Mouse (Mus musculus): ENCODE measurements around the gene Polr1c.

Polr1c gene

GRCm38 (mm10) chr17:46247512-46248188 lies at the start of gene Polr1c, which contains the start of gene Yipf3:
Gene Polr1c, minus strand, starts transcription at chr17:46248054.
Gene Yipf3, plus strand, starts transcription at chr17:46248080.
- DNase-seq (ENCODE audit: low spot score), result peak; percentile 98

GRCm38 (mm10) chr17:46297028-46297363 lies 49.1 kb upstream of the Polr1c start:
- DNase-seq (ENCODE audit: low spot score), result no peak

- no peak for DNase-seq (ENCODE audit: low spot score)
Observed at GRCm38 (mm10) chr17:46296601-46297000, 48.7 kb upstream of the Polr1c start.

DNA sequence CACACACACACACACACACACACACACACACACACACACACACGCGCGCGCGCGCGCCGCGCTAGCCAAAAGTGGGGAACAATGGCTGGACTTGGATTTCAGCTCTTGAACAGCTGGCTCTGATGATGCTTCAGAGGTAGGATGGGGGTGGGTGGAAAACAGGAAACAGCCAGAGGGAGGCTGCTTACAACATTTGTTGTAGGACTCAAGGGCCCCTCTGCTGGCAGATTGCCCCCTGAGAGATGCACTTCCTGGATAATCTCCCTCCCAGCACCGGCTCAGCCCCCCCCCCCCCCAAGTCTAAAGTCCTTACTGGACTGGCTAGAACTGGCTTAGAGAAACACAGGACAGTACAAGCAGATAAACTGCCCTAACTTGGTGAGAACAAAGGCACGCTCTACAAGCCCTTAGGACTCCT lies 39.8 kb upstream of the Polr1c start:
- DNase-seq (ENCODE audit: low spot score), result no peak

GRCm38 (mm10) chr17:46285407-46285806 lies 37.6 kb upstream of the Polr1c start:
- DNase-seq (ENCODE audit: low spot score), result no peak

GRCm38 (mm10) chr17:46284653-46285052 lies 36.8 kb upstream of the Polr1c start:
- DNase-seq (ENCODE audit: low spot score), result no peak

DNA sequence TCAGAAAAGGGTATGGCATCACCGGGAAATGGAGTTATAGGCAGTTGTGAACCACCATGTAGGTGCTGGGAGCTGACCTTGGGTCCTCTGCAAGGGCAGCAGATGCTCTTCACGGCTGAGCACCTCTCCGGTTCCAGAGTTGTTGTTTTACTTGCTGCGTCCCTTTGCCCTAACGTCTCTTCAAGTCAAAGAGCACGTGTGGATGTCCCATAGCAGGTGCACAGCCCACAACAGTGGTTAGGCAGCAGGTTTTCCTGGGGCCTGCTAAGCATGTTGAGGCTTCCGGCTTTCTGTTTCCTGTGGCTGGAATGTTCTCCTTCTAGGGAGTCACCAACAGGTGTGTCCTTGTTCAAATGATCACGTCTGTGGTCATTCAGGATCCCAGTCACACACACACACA lies 36.1 kb upstream of the Polr1c start:
- DNase-seq (ENCODE audit: low spot score), result no peak

DNA sequence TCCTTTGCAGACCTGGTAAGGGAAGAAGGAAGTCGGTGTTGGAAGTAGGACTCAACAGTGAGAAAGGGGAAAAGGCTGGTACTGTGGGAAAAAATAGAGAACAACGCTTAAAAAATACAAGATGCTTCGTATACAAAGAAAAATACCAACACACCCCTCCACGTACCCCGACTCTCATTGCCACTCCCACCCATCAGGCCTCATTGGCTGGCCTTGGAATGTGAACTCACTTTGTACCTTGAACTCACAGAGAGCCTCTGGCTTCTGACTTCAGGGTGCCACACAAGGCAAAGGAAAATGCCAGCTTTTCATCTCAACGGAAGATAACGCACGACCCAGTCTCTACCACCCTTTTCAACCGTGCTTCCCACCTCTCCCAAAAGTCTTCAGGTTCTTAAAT lies 35.3 kb upstream of the Polr1c start:
- no peak for DNase-seq (ENCODE audit: low spot score)

- DNase-seq (ENCODE audit: low spot score), result peak; percentile 90
Observed at GRCm38 (mm10) chr17:46282483-46283123, 34.7 kb upstream of the Polr1c start, which contains the start of gene Tjap1. Gene Tjap1, minus strand, starts transcription at chr17:46283026.

GRCm38 (mm10) chr17:46278011-46278765 lies 30.3 kb upstream of the Polr1c start:
- no peak for DNase-seq (ENCODE audit: low spot score)

DNA sequence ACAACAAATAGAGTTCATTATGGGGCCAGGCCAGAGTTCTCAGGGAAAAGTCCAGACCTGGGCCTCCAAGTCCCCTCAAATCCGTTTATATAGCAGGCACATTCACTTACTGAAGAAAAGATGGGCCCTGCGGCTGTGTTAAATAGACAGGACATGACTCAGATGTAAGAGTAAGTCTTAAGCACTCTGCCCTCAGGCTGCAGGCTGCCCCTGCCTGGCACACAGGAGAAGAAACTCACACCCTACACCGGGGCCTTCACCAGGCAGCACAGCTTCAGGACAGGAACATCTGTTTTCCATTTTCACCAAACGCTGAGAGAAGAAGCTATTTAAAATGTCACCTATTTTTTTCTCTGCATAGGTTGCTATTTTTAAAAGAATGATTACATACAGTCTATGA lies 29.7 kb upstream of the Polr1c start:
- no peak for DNase-seq (ENCODE audit: low spot score)

DNA sequence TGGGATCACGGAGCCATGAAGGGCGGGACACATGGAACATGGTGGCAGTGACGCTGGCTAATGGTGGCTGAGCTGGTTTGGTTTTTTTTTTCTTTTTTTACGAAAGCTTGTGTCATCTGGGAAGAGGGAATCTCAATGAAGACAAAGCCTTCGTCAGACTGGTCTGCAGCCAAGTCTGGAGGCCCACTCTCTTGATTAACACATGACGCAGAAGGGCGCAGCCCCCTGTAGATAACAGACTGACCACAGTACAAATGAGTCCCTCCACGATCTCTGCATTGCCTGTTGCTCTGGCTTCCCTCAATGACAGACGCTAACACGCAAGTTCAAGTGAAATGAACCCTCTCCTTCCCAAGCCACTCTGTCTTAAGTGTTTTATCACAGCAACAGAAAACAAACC lies 27.7 kb upstream of the Polr1c start:
- DNase-seq (ENCODE audit: low spot score), result no peak

DNA sequence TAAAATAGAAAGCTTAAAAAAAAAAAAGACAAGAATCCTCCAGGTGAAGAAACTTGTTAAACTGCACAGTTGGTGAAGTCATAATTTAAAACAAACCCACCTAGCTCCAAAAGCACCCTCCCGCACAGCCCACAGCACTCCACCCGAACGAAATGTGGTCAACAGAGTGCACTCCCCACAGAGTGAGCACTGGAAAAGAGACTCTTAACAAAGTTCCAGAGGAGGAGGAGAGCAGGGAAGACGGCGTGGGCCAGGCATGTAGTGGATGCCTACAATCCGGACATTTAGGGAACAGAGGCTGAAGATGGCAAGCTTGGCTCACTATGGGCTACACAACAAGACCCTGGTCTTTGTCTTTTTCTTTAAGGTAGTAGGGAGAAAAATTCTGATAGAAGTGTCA lies 27.2 kb upstream of the Polr1c start:
- DNase-seq (ENCODE audit: low spot score), result no peak

GRCm38 (mm10) chr17:46274465-46274864 lies 26.6 kb upstream of the Polr1c start:
- no peak for DNase-seq (ENCODE audit: low spot score)

GRCm38 (mm10) chr17:46273803-46274236 lies 26.0 kb upstream of the Polr1c start:
- DNase-seq (ENCODE audit: low spot score), result peak; percentile 28

DNA sequence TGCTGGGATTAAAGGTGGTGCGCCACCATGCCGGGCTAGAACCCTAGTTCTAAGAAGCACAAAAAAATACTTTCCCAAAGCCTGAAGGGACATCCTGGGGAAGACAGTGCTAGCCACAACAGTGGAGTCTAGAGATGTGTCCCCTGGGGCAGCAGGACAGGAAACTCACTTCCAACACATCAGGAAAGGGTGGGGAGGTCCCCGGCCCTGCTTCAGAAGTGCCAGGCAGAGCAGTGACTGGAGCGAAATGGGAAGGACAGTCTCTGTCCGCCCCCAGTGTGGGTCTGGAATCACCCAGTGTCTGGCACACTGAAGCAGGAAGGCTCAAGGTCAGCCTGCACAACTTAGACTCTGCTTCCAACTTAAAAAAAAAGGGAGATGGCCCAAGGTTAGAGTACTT lies 24.8 kb upstream of the Polr1c start:
- DNase-seq (ENCODE audit: low spot score), result no peak

GRCm38 (mm10) chr17:46272058-46272457 lies 24.2 kb upstream of the Polr1c start:
- no peak for DNase-seq (ENCODE audit: low spot score)

DNA sequence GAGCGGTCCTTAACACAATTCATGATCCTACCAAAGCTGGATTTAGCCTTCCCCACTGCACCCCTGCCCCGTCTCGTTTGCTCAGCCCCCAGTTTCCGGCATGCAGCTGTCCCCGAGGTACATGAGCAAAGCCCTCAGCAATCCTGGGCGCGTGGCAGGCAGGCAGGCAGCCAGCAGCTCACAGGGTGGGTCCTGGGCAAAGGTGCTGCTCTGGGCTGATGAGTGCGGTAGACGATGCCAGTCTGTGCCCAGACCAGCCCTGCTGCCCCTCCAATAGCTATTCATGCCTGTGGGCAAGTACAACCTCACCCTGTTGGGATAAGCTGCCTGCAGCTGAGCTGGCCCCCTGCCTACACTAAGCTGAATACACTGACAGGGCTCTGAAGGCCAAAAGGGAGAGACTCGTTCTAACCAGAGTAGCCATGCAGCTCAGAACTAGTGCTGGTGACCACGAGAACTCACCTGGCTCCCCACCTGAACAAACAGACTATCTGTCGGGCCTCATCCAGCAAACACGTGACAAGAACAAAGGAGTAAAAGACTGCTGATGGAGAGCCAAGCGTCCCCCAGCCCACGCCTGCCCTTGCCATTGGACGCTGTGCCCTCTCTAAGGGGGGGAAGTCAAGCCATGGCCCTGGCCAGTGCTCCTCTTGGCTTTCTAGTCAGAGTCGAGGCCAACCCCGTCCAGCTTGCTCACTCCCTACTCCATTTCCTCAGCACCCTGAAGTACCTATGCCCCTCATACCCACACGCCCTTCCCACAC lies 22.1 kb upstream of the Polr1c start:
- peak; percentile 73 for DNase-seq (ENCODE audit: low spot score)

GRCm38 (mm10) chr17:46268026-46268720 lies 20.3 kb upstream of the Polr1c start:
- DNase-seq (ENCODE audit: low spot score), result no peak

- no peak for DNase-seq (ENCODE audit: low spot score)
Observed at GRCm38 (mm10) chr17:46267511-46267910, 19.7 kb upstream of the Polr1c start.

DNA sequence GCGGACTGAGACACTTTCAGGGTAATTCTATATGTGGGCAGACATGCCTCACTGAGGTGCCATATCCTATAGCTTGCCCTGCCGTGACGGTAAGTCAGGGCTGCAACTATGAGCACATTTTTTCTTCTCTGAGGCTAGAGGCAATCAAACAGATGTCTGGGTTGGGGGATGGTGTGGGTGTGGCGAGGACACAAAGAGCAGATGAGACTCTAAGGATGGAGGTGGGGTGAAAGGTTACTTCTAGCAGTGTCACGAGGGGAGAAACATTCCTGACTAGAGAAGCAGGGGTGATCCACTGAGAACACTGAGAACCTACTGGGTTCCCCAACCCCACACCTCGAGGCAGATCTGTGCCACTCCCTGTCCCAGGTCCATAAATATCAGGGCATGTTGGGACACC lies 19.1 kb upstream of the Polr1c start:
- no peak for DNase-seq (ENCODE audit: low spot score)

All from urinary bladder, postnatal 14 days (tissue).